Mouse (Mus musculus): ENCODE results near the gene Ddx52. TPM values are rescaled to one million over a fixed set of nuclear protein-coding genes. Genes with fewer than 3 reads are reported as not detected.

The Ddx52 gene
- polyA plus RNA-seq, 1 experiment, result 19.5 TPM

Other genes with a start within 250 kb of the Ddx52 start
- gene Wfdc17, start 238.1 kb upstream of the Ddx52 start, polyA plus RNA-seq (2012; rRNA removed), result 31.2 and 38.7 TPM in 2 replicates
- 0.15 TPM in 1 of 2 replicates, not detected in the other for gene Wfdc18, start 233.0 kb upstream of the Ddx52 start, polyA plus RNA-seq (2012; rRNA removed)
- gene Wfdc21, start 195.1 kb upstream of the Ddx52 start, polyA plus RNA-seq (2012; rRNA removed), result 1.4 and 1.6 TPM in 2 replicates
- 12.5 and 13.1 TPM in 2 replicates for gene Heatr6, start 188.4 kb upstream of the Ddx52 start, polyA plus RNA-seq (2012; rRNA removed)
- gene Hnf1b, start 92.0 kb upstream of the Ddx52 start, polyA plus RNA-seq (2012; rRNA removed), result 11.7 and 12.5 TPM in 2 replicates
- gene Synrg, start 22.4 kb downstream of the Ddx52 start, polyA plus RNA-seq (2012; rRNA removed), result 17.5 and 20.4 TPM in 2 replicates
- gene Dusp14, start 127.2 kb downstream of the Ddx52 start, polyA plus RNA-seq (2012; rRNA removed), result 9.1 and 11.7 TPM in 2 replicates
- gene Tada2a, start 187.5 kb downstream of the Ddx52 start, polyA plus RNA-seq (2012; rRNA removed), result 28.1 and 29.1 TPM in 2 replicates
- gene Acaca, start 187.6 kb downstream of the Ddx52 start, polyA plus RNA-seq (2012; rRNA removed), result 17.6 and 18.8 TPM in 2 replicates
- gene Gm11437, start 225.4 kb downstream of the Ddx52 start, polyA plus RNA-seq (2012; rRNA removed), result not detected in 2 replicates

Data from urinary bladder, adult 2 months (tissue).